Mouse (Mus musculus): ENCODE measurements around the gene Sgta.
"Not testable (repeated sequence)": the region's sequence is repeated elsewhere in the genome, so short reads cannot be mapped to it uniquely, and the experiment has no call there.

The Sgta gene

GRCm38 (mm10) chr10:81057406-81058130 lies 2.4 kb downstream of the Sgta start:
- no peak for DNase-seq (ENCODE audit: low spot score)

GRCm38 (mm10) chr10:81055802-81056340 lies 4.1 kb downstream of the Sgta start:
- DNase-seq (ENCODE audit: low spot score): not testable (repeated sequence)

GRCm38 (mm10) chr10:81055169-81055568 lies 4.8 kb downstream of the Sgta start:
- no peak for DNase-seq (ENCODE audit: low spot score)

- DNase-seq (ENCODE audit: low spot score): no peak
These were observed 7.4 kb downstream of the Sgta start for GRCm38 (mm10) chr10:81052577-81052976.

- no peak for DNase-seq (ENCODE audit: low spot score)
These were observed 8.8 kb downstream of the Sgta start for GRCm38 (mm10) chr10:81051133-81051532.

- DNase-seq (ENCODE audit: low spot score): no peak
These were observed 9.3 kb downstream of the Sgta start for GRCm38 (mm10) chr10:81050645-81051044.

GRCm38 (mm10) chr10:81045246-81045645 lies 14.7 kb downstream of the Sgta start:
- DNase-seq (ENCODE audit: low spot score): not testable (repeated sequence)

- peak; percentile 38 for DNase-seq (ENCODE audit: low spot score)
These were observed 18.4 kb downstream of the Sgta start for GRCm38 (mm10) chr10:81041458-81042175.

GRCm38 (mm10) chr10:81036988-81037580 lies 22.9 kb downstream of the Sgta start, which contains the start of gene Slc39a3:
Gene Slc39a3, minus strand, starts transcription at chr10:81037426.
- DNase-seq (ENCODE audit: low spot score): peak; percentile 93

- no peak for DNase-seq (ENCODE audit: low spot score)
These were observed 23.7 kb downstream of the Sgta start for GRCm38 (mm10) chr10:81036251-81036650.

GRCm38 (mm10) chr10:81033586-81033985 lies 26.4 kb downstream of the Sgta start:
- no peak for DNase-seq (ENCODE audit: low spot score)

GRCm38 (mm10) chr10:81029031-81029430 lies 30.9 kb downstream of the Sgta start:
- no peak for DNase-seq (ENCODE audit: low spot score)

GRCm38 (mm10) chr10:81028219-81028618 lies 31.8 kb downstream of the Sgta start:
- no peak for DNase-seq (ENCODE audit: low spot score)

GRCm38 (mm10) chr10:81027331-81027730 lies 32.6 kb downstream of the Sgta start:
- DNase-seq (ENCODE audit: low spot score): no peak

GRCm38 (mm10) chr10:81026857-81027256 lies 33.1 kb downstream of the Sgta start:
- DNase-seq (ENCODE audit: low spot score): no peak

GRCm38 (mm10) chr10:81025639-81026275 lies 34.2 kb downstream of the Sgta start, which contains the start of gene Diras1:
Gene Diras1, minus strand, starts transcription at chr10:81025662.
- DNase-seq (ENCODE audit: low spot score): no peak

- DNase-seq (ENCODE audit: low spot score): no peak
These were observed 34.8 kb downstream of the Sgta start for GRCm38 (mm10) chr10:81025047-81025621.

GRCm38 (mm10) chr10:81024346-81024937 lies 35.5 kb downstream of the Sgta start:
- no peak for DNase-seq (ENCODE audit: low spot score)

GRCm38 (mm10) chr10:81022744-81023143 lies 37.2 kb downstream of the Sgta start:
- DNase-seq (ENCODE audit: low spot score): no peak

GRCm38 (mm10) chr10:81021547-81022110 lies 38.4 kb downstream of the Sgta start:
- DNase-seq (ENCODE audit: low spot score): no peak

- no peak for DNase-seq (ENCODE audit: low spot score)
These were observed 39.8 kb downstream of the Sgta start for GRCm38 (mm10) chr10:81020207-81020606.

Data from spleen, adult 12 weeks (tissue).